In the genomic region with DNA sequence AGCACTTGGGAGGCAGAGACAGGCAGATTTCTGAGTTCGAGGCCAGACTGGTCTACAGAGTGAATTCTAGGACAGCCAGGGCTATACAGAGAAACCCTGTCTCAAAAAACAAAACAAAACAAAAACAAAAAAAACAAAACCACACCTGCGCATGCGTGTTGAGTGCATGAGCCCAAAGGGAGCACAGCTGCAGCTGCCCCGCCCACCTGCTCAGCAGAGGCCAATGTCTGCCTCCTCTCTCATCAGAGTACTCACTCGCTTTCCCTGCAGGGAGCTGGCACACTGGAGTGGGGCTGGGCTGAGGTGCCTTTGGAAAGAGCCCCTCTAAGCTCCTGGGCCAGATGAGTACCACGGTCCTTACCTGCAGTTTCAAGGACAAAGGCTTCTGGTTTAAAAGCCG, we compare ENCODE assay signal across 22 mouse cellular contexts. TPM values are rescaled to one million over a fixed set of nuclear protein-coding genes. Genes with fewer than 3 reads are reported as not detected.
DNase-seq lines count a peak whose midpoint lies in the region; ATAC-seq lines count a peak whose summit lies in the region.
"Had no signal": no experiment of that assay in that cellular context is flagged by ENCODE, and none has a peak within 500 bp of the region (broad histone marks: within the 10 kb centered on the region; RNA-seq: fewer than 3 reads in every experiment).

No protein-coding gene starts in this region.

- 79% methylated on average over 7 of the region's 7 CpGs for WGBS in heart, embryonic 10.5 days
- WGBS in forebrain, embryonic 14.5 days = 79% methylated on average over 7 of the region's 7 CpGs

- no peak overlapping the region for H3K4me2 ChIP-seq in forebrain, embryonic 14.5 days (ENCODE audit: low read length)
- H3K4me2 ChIP-seq: embryonic facial prominence, embryonic 12.5 days; limb, embryonic 12.5 days; midbrain, embryonic 11.5 days had no signal

- peak; percentile 71 for DNase-seq in CD4-positive, CD25-positive, alpha-beta regulatory T cell, adult 2 months (ENCODE audit: low read depth, low spot score)
- peak; percentile 84 for DNase-seq in R1 (ENCODE audit: low read depth, low spot score)
- peak; percentile 77 to 80 for DNase-seq in thymus, postnatal 10 days (ENCODE audit: low spot score in 2 of 2)
- no peak for DNase-seq in heart, embryonic 10.5 days (ENCODE audit: low spot score)
- no peak for DNase-seq in forebrain, embryonic 14.5 days (ENCODE audit: low spot score)
- DNase-seq in cerebellum, adult 11-12 months = no peak
- DNase-seq in frontal cortex, postnatal 36 days (ENCODE audit: low spot score in 2 of 2) = no peak
- DNase-seq: adrenal gland, postnatal 25 days; cerebellum, postnatal 14 days; heart, postnatal 10 days; kidney, adult 2 months; kidney, postnatal 4 days; lung, postnatal 10 days; right cerebral cortex, postnatal 14 days had no signal

- peaks cover 11% of the 10 kb centered on the region; the same call in 1 of the 2 replicates for H3K4me1 ChIP-seq in heart, embryonic 10.5 days
- H3K4me1 ChIP-seq in forebrain, embryonic 14.5 days (ENCODE audit: control insufficient read depth, insufficient read depth, low read length) = no peaks in the 10 kb centered on the region
- H3K4me1 ChIP-seq: embryonic facial prominence, embryonic 12.5 days had no signal

- H3K9me3 ChIP-seq in heart, embryonic 10.5 days = no peaks in the 10 kb centered on the region
- H3K9me3 ChIP-seq in forebrain, embryonic 14.5 days (replicated peaks; ENCODE audit: control insufficient read depth, low read length) = no peaks in the 10 kb centered on the region
- H3K9me3 ChIP-seq: embryonic facial prominence, embryonic 12.5 days; forebrain, embryonic 10.5 days; limb, embryonic 12.5 days had no signal

- peak; percentile 56 for ATAC-seq in megakaryocyte progenitor cell, adult 5-6 weeks (replicated peaks; ENCODE audit: poor library complexity)
- no peak for ATAC-seq in forebrain, embryonic 14.5 days
- ATAC-seq: activated CD4-positive, CD25-positive, alpha-beta regulatory T cell, adult 4 months; hindbrain, embryonic 16.5 days had no signal

- H3K9ac ChIP-seq in forebrain, embryonic 14.5 days (ENCODE audit: low read length) = no peak overlapping the region
- H3K9ac ChIP-seq: embryonic facial prominence, embryonic 12.5 days; limb, embryonic 12.5 days; liver, embryonic 14.5 days had no signal

- H3K4me3 ChIP-seq in heart, embryonic 10.5 days = no peak overlapping the region
- H3K4me3 ChIP-seq in forebrain, embryonic 14.5 days (ENCODE audit: low read depth, low read length) = no peak overlapping the region
- H3K4me3 ChIP-seq: embryonic facial prominence, embryonic 12.5 days; forebrain, embryonic 10.5 days; limb, embryonic 12.5 days had no signal

- H3K36me3 ChIP-seq in heart, embryonic 10.5 days = peaks cover 42% of the 10 kb centered on the region
- H3K36me3 ChIP-seq in forebrain, embryonic 14.5 days (ENCODE audit: control insufficient read depth, insufficient read depth, low read length) = peaks cover 38% of the 10 kb centered on the region

- no peak overlapping the region for H3K27ac ChIP-seq in heart, embryonic 10.5 days
- no peak overlapping the region for H3K27ac ChIP-seq in forebrain, embryonic 14.5 days (ENCODE audit: low read depth, low read length)
- H3K27ac ChIP-seq: embryonic facial prominence, embryonic 12.5 days; forebrain, embryonic 10.5 days; limb, embryonic 12.5 days; liver, embryonic 14.5 days had no signal

- H3K27me3 ChIP-seq in heart, embryonic 10.5 days (ENCODE audit: insufficient read depth, poor library complexity, severe bottlenecking) = no peaks in the 10 kb centered on the region
- H3K27me3 ChIP-seq in forebrain, embryonic 14.5 days (replicated peaks; ENCODE audit: control insufficient read depth, insufficient read depth, low read length) = no peaks in the 10 kb centered on the region
- H3K27me3 ChIP-seq: embryonic facial prominence, embryonic 12.5 days; limb, embryonic 12.5 days had no signal

RNA-seq across cellular contexts. Expression of a gene that starts 29.6 kb away (rescaled TPM):
- total RNA-seq in megakaryocyte progenitor cell, adult 5-6 weeks (2015) = 2,719 and 2,750 TPM in 2 replicates
- total RNA-seq in megakaryocyte progenitor cell, adult 5-6 weeks (2017) = 2,545 and 2,724 TPM in 2 replicates
- 121 and 170 TPM in 2 replicates for polyA plus RNA-seq in heart, embryonic 10.5 days (2016; fragmentation: Nextera tagmentation; extraction: Ambion mirVana)
- polyA plus RNA-seq in forebrain, embryonic 14.5 days (2014; fragmentation: Nextera tagmentation; extraction: Ambion mirVana) = 94.3 and 128 TPM in 2 replicates

RNA-seq across cellular contexts. Expression of a gene that starts 29.7 kb away (rescaled TPM):
- 2.9 and 3.0 TPM in 2 replicates for total RNA-seq in megakaryocyte progenitor cell, adult 5-6 weeks (2015)
- total RNA-seq in megakaryocyte progenitor cell, adult 5-6 weeks (2017) = 3.5 and 3.7 TPM in 2 replicates
- polyA plus RNA-seq in heart, embryonic 10.5 days (2016; fragmentation: Nextera tagmentation; extraction: Ambion mirVana) = 7.6 and 8.6 TPM in 2 replicates
- 13.6 and 15.7 TPM in 2 replicates for polyA plus RNA-seq in forebrain, embryonic 14.5 days (2014; fragmentation: Nextera tagmentation; extraction: Ambion mirVana)

RNA-seq across cellular contexts. Expression of a gene that starts 50.2 kb away (rescaled TPM):
- total RNA-seq in megakaryocyte progenitor cell, adult 5-6 weeks (2015) = 2.6 and 2.9 TPM in 2 replicates
- total RNA-seq in megakaryocyte progenitor cell, adult 5-6 weeks (2017) = 2.2 and 3.5 TPM in 2 replicates
- 20.8 and 23.4 TPM in 2 replicates for polyA plus RNA-seq in heart, embryonic 10.5 days (2016; fragmentation: Nextera tagmentation; extraction: Ambion mirVana)
- 11.2 TPM in 2 replicates for polyA plus RNA-seq in forebrain, embryonic 14.5 days (2014; fragmentation: Nextera tagmentation; extraction: Ambion mirVana)

RNA-seq across cellular contexts. Expression of a gene that starts 55.8 kb away (rescaled TPM):
- 3.3 and 3.5 TPM in 2 replicates for total RNA-seq in megakaryocyte progenitor cell, adult 5-6 weeks (2015)
- total RNA-seq in megakaryocyte progenitor cell, adult 5-6 weeks (2017) = 6.5 and 6.8 TPM in 2 replicates
- 47.1 and 55.5 TPM in 2 replicates for polyA plus RNA-seq in heart, embryonic 10.5 days (2016; fragmentation: Nextera tagmentation; extraction: Ambion mirVana)
- polyA plus RNA-seq in forebrain, embryonic 14.5 days (2014; fragmentation: Nextera tagmentation; extraction: Ambion mirVana) = 13.8 and 17.7 TPM in 2 replicates

Comparison
In these comparisons a context has a peak if more than half of its experiments do, and no peak if none do; other contexts are left out.
1. DNase-seq: peak in CD4-positive, CD25-positive, alpha-beta regulatory T cell, adult 2 months (single experiment), R1 (single experiment) and thymus, postnatal 10 days (2 of 2); none in heart, embryonic 10.5 days (single experiment), forebrain, embryonic 14.5 days (single experiment), cerebellum, adult 11-12 months (single experiment) and frontal cortex, postnatal 36 days (0 of 2).